Mouse (Mus musculus): Measurements from ENCODE around the gene Map1a.

Map1a gene

GRCm38 (mm10) chr2:121308997-121309416 lies 19.6 kb downstream of the Map1a start:
- no peak for DNase-seq (ENCODE audit: low spot score in 2 of 2)

GRCm38 (mm10) chr2:121316278-121316677 lies 26.9 kb downstream of the Map1a start:
- DNase-seq (ENCODE audit: low spot score in 2 of 2): no peak

- no peak for DNase-seq (ENCODE audit: low spot score in 2 of 2)
Observed at GRCm38 (mm10) chr2:121323041-121323440, 33.6 kb downstream of the Map1a start.

- DNase-seq (ENCODE audit: low spot score in 2 of 2): no peak
Observed at GRCm38 (mm10) chr2:121323693-121324470, 34.5 kb downstream of the Map1a start.

- no peak for DNase-seq (ENCODE audit: low spot score in 2 of 2)
Observed at GRCm38 (mm10) chr2:121329492-121329891, 40.1 kb downstream of the Map1a start.

- DNase-seq (ENCODE audit: low spot score in 2 of 2): no peak
Observed at GRCm38 (mm10) chr2:121339057-121339456, 49.7 kb downstream of the Map1a start.

- no peak for DNase-seq (ENCODE audit: low spot score in 2 of 2)
Observed at GRCm38 (mm10) chr2:121353156-121353555, 63.8 kb downstream of the Map1a start.

- DNase-seq (ENCODE audit: low spot score in 2 of 2): no peak
Observed at GRCm38 (mm10) chr2:121354378-121354777, 65.0 kb downstream of the Map1a start.

GRCm38 (mm10) chr2:121354820-121355592 lies 65.6 kb downstream of the Map1a start, which contains the start of gene Ppip5k1:
Ppip5k1 (minus strand) TSS chr2:121355396.
- peak; percentile 96 to 99 for DNase-seq (ENCODE audit: low spot score in 2 of 2)

- DNase-seq (ENCODE audit: low spot score in 2 of 2): no peak
Observed at GRCm38 (mm10) chr2:121357494-121357893, 68.1 kb downstream of the Map1a start, which contains the start of gene Ckmt1. Ckmt1 (plus strand) TSS chr2:121357714.

- DNase-seq (ENCODE audit: low spot score in 2 of 2): no peak
Observed at GRCm38 (mm10) chr2:121357961-121358360, 68.6 kb downstream of the Map1a start.

- DNase-seq (ENCODE audit: low spot score in 2 of 2): peak in 1 of 2 experiments; percentile 69
Observed at GRCm38 (mm10) chr2:121358381-121358780, 69.0 kb downstream of the Map1a start.

- no peak for DNase-seq (ENCODE audit: low spot score in 2 of 2)
Observed at GRCm38 (mm10) chr2:121359461-121359860, 70.1 kb downstream of the Map1a start.

All from spleen, postnatal 4 days (tissue).